Mouse (Mus musculus) testis, adult 2 months (tissue): ENCODE data around the gene Unc5cl.

Experiments used
- CTCF ChIP-seq: fragments of 200-500 bp; IDR thresholded peaks from 2 replicates; pipeline ENCODE4 v1.5.1; 2012; ENCODE audit warnings: low read depth, mild to moderate bottlenecking, inconsistent platforms, low read length, moderate library complexity; ENCODE audit not compliant: control insufficient read depth, insufficient read depth, insufficient replicate concordance
- POLR2A ChIP-seq: fragments of 200-500 bp; IDR thresholded peaks from 2 replicates; pipeline ENCODE4 v1.6.1; 2012; ENCODE audit warnings: low read depth, mild to moderate bottlenecking, inconsistent platforms, low read length, moderate library complexity; ENCODE audit not compliant: control insufficient read depth

DNA sequence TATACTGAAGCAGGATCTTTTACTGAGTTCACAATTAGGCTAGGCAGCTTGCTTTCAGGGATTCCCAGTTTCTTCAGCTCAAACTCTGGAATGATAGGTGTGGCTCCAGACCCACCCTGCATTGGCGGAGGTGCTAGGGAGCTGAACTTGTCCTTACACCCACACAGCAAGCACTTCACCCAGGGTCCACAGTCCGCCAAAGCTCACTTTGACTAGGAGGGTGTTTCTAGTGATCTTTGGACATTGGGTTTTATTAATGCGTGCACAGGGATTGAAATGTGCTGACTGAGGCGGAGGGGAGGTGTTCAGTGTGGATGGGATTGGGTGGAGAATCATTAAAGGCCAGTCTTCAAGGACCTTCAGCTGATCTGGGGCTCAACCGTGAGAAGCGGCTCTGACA, 93.0 kb downstream of the Unc5cl start:
- TF ChIP-seq CTCF: no peak
- no peak for TF ChIP-seq POLR2A
